Mouse (Mus musculus): Measurements from ENCODE around the gene 1810010D01Rik.

DNA sequence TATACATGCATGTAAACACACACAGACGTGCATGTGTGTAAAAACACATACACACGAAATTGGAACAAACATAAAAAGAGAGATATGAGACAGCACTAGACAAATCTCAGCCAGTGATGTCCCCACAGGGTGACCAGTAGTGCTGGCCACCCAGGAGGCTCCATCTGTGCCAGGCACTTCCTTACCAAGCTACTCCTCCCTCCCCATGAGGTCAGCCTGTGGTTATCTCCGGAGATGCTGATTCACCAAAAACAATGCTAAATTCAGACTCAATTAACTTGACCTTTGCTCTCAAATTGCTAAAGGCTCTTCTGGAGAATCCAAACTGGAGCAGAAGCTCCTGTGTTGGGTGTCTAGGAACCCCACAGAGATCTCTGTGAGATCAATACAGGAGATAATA lies 20.1 kb downstream of the 1810010D01Rik start:
- TF ChIP-seq CTCF (IDR thresholded peaks at IDR 0.05; ENCODE audit: low read depth) = no peak
- no peak for TF ChIP-seq EP300 (IDR thresholded peaks at IDR 0.05; ENCODE audit: low read depth)

Measured in liver, postnatal 0 days (tissue).